Mouse (Mus musculus): ENCODE data around the gene Jarid2. TPM values are rescaled to one million over a fixed set of nuclear protein-coding genes. Genes with fewer than 3 reads are reported as not detected.

Jarid2 gene
- polyA plus RNA-seq, 1 experiment from 2014 or later = 22.5 TPM

GRCm38 (mm10) chr13:44946880-44947635 is 217.8 kb downstream of the Jarid2 start:
- no peak overlapping the region for H3K4me3 ChIP-seq (replicated peaks; ENCODE audit: low read depth, low read length)
- peak; percentile 29 for DNase-seq (ENCODE audit: low spot score)
- no peak for ATAC-seq (replicated peaks; ENCODE audit: low FRiP score, low read depth)
- no peaks in the 10 kb centered on the region for H3K27me3 ChIP-seq (ENCODE audit: insufficient read depth, low read length)
- H3K4me2 ChIP-seq (ENCODE audit: low read length) = no peak overlapping the region
- H3K4me1 ChIP-seq (replicated peaks; ENCODE audit: insufficient read depth, low read length) = no peaks in the 10 kb centered on the region
- 50% methylated on average over 8 of the region's 8 CpGs for WGBS
- H3K27ac ChIP-seq = no peak overlapping the region
- H3K36me3 ChIP-seq (ENCODE audit: insufficient read depth, low read length) = peaks cover 9% of the 10 kb centered on the region; the same call in 1 of the 2 replicates
- TF ChIP-seq CTCF (IDR thresholded peaks at IDR 0.05; ENCODE audit: low read depth) = no peak
- no peaks in the 10 kb centered on the region for H3K9me3 ChIP-seq (replicated peaks; ENCODE audit: low read length)
- no peak overlapping the region for H3K9ac ChIP-seq (ENCODE audit: low read depth, low read length)

GRCm38 (mm10) chr13:44948320-44949250 is 219.3 kb downstream of the Jarid2 start:
- ATAC-seq (replicated peaks; ENCODE audit: low FRiP score, low read depth) = no peak
- 85% methylated on average over 16 of the region's 16 CpGs for WGBS
- H3K4me1 ChIP-seq (replicated peaks; ENCODE audit: insufficient read depth, low read length) = no peaks in the 10 kb centered on the region
- no peak overlapping the region for H3K4me2 ChIP-seq (ENCODE audit: low read length)
- no peaks in the 10 kb centered on the region for H3K27me3 ChIP-seq (ENCODE audit: insufficient read depth, low read length)
- no peak overlapping the region for H3K9ac ChIP-seq (ENCODE audit: low read depth, low read length)
- TF ChIP-seq CTCF (IDR thresholded peaks at IDR 0.05; ENCODE audit: low read depth) = no peak
- no peak overlapping the region for H3K27ac ChIP-seq
- peaks cover 9% of the 10 kb centered on the region; the same call in 1 of the 2 replicates for H3K36me3 ChIP-seq (ENCODE audit: insufficient read depth, low read length)
- H3K4me3 ChIP-seq (replicated peaks; ENCODE audit: low read depth, low read length) = no peak overlapping the region
- DNase-seq (ENCODE audit: low spot score) = no peak
- H3K9me3 ChIP-seq (replicated peaks; ENCODE audit: low read length) = no peaks in the 10 kb centered on the region

GRCm38 (mm10) chr13:44952393-44953086 is 223.3 kb downstream of the Jarid2 start:
- Histone ChIP-seq H3K4me3 (replicated peaks; ENCODE audit: low read depth, low read length) (no peak overlapping the region), H3K4me2 (ENCODE audit: low read length) (no peak overlapping the region), H3K36me3 (ENCODE audit: insufficient read depth, low read length) (peaks cover 3% of the 10 kb centered on the region; the same call in 1 of the 2 replicates), H3K27ac (no peak overlapping the region), H3K9ac (ENCODE audit: low read depth, low read length) (no peak overlapping the region), H3K27me3 (ENCODE audit: insufficient read depth, low read length) (no peaks in the 10 kb centered on the region), H3K9me3 (replicated peaks; ENCODE audit: low read length) (no peaks in the 10 kb centered on the region), H3K4me1 (replicated peaks; ENCODE audit: insufficient read depth, low read length) (no peaks in the 10 kb centered on the region)
- ATAC-seq (replicated peaks; ENCODE audit: low FRiP score, low read depth) (no peak), DNase-seq (ENCODE audit: low spot score) (no peak)
- WGBS = 67% methylated on average over 10 of the region's 10 CpGs
- peak; percentile 51; the same call in 1 of the 2 replicates for TF ChIP-seq CTCF (IDR thresholded peaks at IDR 0.05; ENCODE audit: low read depth)

GRCm38 (mm10) chr13:44953546-44954231 is 224.4 kb downstream of the Jarid2 start:
- 87% methylated on average over 8 of the region's 8 CpGs for WGBS
- H3K9me3 ChIP-seq (replicated peaks; ENCODE audit: low read length) = no peaks in the 10 kb centered on the region
- H3K4me1 ChIP-seq (replicated peaks; ENCODE audit: insufficient read depth, low read length) = no peaks in the 10 kb centered on the region
- DNase-seq (ENCODE audit: low spot score) (no peak), ATAC-seq (replicated peaks; ENCODE audit: low FRiP score, low read depth) (no peak)
- H3K27ac ChIP-seq = no peak overlapping the region
- no peaks in the 10 kb centered on the region for H3K27me3 ChIP-seq (ENCODE audit: insufficient read depth, low read length)
- no peak for TF ChIP-seq CTCF (IDR thresholded peaks at IDR 0.05; ENCODE audit: low read depth)
- no peak overlapping the region for H3K4me2 ChIP-seq (ENCODE audit: low read length)
- no peak overlapping the region for H3K4me3 ChIP-seq (replicated peaks; ENCODE audit: low read depth, low read length)
- H3K9ac ChIP-seq (ENCODE audit: low read depth, low read length) = no peak overlapping the region
- peaks cover 3% of the 10 kb centered on the region; the same call in 1 of the 2 replicates for H3K36me3 ChIP-seq (ENCODE audit: insufficient read depth, low read length)

GRCm38 (mm10) chr13:44954232-44954568 is 224.9 kb downstream of the Jarid2 start:
- ATAC-seq (replicated peaks; ENCODE audit: low FRiP score, low read depth) = no peak
- WGBS = 97% methylated on average over 1 of the region's 1 CpGs
- no peak for TF ChIP-seq CTCF (IDR thresholded peaks at IDR 0.05; ENCODE audit: low read depth)

More at GRCm38 (mm10) chr13:44954232-44954568, 224.9 kb downstream of the Jarid2 start:
- no peak overlapping the region for H3K4me3 ChIP-seq (replicated peaks; ENCODE audit: low read depth, low read length)
- H3K27ac ChIP-seq = no peak overlapping the region
- no peaks in the 10 kb centered on the region for H3K4me1 ChIP-seq (replicated peaks; ENCODE audit: insufficient read depth, low read length)
- no peaks in the 10 kb centered on the region for H3K27me3 ChIP-seq (ENCODE audit: insufficient read depth, low read length)
- no peak for DNase-seq (ENCODE audit: low spot score)
- H3K9ac ChIP-seq (ENCODE audit: low read depth, low read length) = no peak overlapping the region
- no peaks in the 10 kb centered on the region for H3K9me3 ChIP-seq (replicated peaks; ENCODE audit: low read length)
- H3K4me2 ChIP-seq (ENCODE audit: low read length) = no peak overlapping the region
- peaks cover 3% of the 10 kb centered on the region; the same call in 1 of the 2 replicates for H3K36me3 ChIP-seq (ENCODE audit: insufficient read depth, low read length)

All from kidney, postnatal 0 days (tissue).